Comparison of ENCODE assay signal across 16 mouse cellular contexts in the genomic region with DNA sequence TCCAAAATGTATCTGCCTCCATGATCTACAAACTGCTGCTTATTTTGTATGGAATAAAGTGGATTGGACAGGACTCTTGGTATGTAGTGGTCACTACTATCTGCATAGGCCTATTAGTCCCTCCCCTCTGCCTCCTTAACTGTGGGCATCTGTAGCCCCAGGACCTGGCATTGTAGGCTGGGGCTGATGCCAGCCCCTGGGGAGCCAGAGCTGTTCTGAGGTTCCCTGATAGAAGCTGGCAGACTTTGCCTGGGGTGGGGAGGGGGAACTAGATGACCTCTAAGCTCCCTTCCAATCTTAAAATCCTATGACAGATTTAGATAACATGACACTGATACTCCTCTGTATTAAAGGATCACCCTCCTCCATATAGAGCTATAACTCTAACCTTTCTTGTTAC.
"Had no signal": no experiment of that assay in that cellular context is flagged by ENCODE, and none has a peak within 500 bp of the region (broad histone marks: within the 10 kb centered on the region; RNA-seq: fewer than 3 reads in every experiment).

No protein-coding gene starts in this region.

- DNase-seq: heart, postnatal 10 days; heart, postnatal 14 days; heart, postnatal 36 days; heart, postnatal 4 days; kidney, adult 11 months; kidney, adult 18-20 months; kidney, adult 2 months; kidney, adult 8-10 months; kidney, adult 9 months; kidney, postnatal 10 days; kidney, postnatal 14 days; kidney, postnatal 25 days; kidney, postnatal 36 days; kidney, postnatal 4 days; layer of hippocampus, adult 9-11 months; layer of hippocampus, postnatal 36 days had no signal
